Mouse (Mus musculus): Measurements from ENCODE around the gene Sympk. TPM values are rescaled to one million over a fixed set of nuclear protein-coding genes. Genes with fewer than 3 reads are reported as not detected.

Gene Sympk
- total and polyA plus RNA-seq, 3 experiments, result 122 to 226 TPM; not detected in 1

GRCm38 (mm10) chr7:19098811-19099210 lies 74.6 kb downstream of the Sympk start:
- no peak overlapping the region for H3K4me3 ChIP-seq (ENCODE audit: control insufficient read depth in 1 of 2, insufficient read depth in 1 of 2, low read depth in 2 of 2, low read length in 2 of 2)
- H3K79me2 ChIP-seq (ENCODE audit: control insufficient read depth, insufficient read depth, low read length, poor library complexity), result peaks cover 8% of the 10 kb centered on the region; the same call in 1 of the 2 replicates
- H3K27ac ChIP-seq (ENCODE audit: control insufficient read depth, low read depth, low read length), result no peak overlapping the region
- H3K36me3 ChIP-seq (ENCODE audit: control insufficient read depth in 1 of 2, insufficient read depth in 2 of 2, low read length in 2 of 2), result no peaks in the 10 kb centered on the region
- no peaks in the 10 kb centered on the region for H3K27me3 ChIP-seq (ENCODE audit: control insufficient read depth in 1 of 2, insufficient read depth in 2 of 2, low read length in 2 of 2)
- no peak for DNase-seq (ENCODE audit: low read depth, low spot score)
- H3K9me3 ChIP-seq (replicated peaks; ENCODE audit: insufficient read depth, low read length), result no peaks in the 10 kb centered on the region
- peaks cover 0 to 10% of the 10 kb centered on the region in 2 experiments; a peak in 3 of 4 replicates for H3K4me1 ChIP-seq (ENCODE audit: control insufficient read depth in 1 of 2, insufficient read depth in 2 of 2, low read length in 2 of 2)
- no peak overlapping the region for H3K9ac ChIP-seq (ENCODE audit: control insufficient read depth, low read depth, low read length, poor library complexity, severe bottlenecking)
- TF ChIP-seq TAL1 (IDR thresholded peaks at IDR 0.05; ENCODE audit: low read length) (no peak), MYC (IDR thresholded peaks at IDR 0.05; ENCODE audit: low read depth, low read length) (no peak), NELFE (IDR thresholded peaks at IDR 0.05; ENCODE audit: low read depth, low read length) (no peak), MAFK (IDR thresholded peaks at IDR 0.05; ENCODE audit: borderline replicate concordance, low read depth, low read length) (no peak), MAZ (IDR thresholded peaks at IDR 0.05; ENCODE audit: low read depth, low read length) (no peak), CHD2 (IDR thresholded peaks at IDR 0.05; ENCODE audit: low read length) (no peak), MXI1 (IDR thresholded peaks at IDR 0.05; ENCODE audit: low read depth, low read length) (no peak)

DNA sequence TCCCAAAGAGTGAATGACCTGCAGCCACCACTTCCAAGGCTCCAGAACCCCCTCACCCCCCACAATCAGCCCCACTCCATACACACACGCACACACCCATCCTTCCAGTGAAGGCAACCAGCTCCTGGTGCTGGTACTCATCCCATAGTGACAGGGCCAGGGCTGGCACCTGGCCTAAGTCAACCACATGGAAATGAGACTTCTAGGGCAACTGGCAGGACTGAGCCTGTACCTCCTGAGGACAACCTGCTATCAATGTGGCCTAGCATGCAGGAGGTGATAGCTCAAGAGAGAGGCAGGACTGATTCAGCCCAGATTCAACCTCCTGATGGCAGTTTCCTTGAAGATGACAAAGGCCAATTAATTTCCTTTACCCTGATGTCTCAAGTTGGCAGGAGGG lies 76.1 kb downstream of the Sympk start:
- Histone ChIP-seq H3K9ac (ENCODE audit: control insufficient read depth, low read depth, low read length, poor library complexity, severe bottlenecking) (no peak overlapping the region), H3K4me1 (ENCODE audit: control insufficient read depth in 1 of 2, insufficient read depth in 2 of 2, low read length in 2 of 2) (peaks cover 0 to 10% of the 10 kb centered on the region in 2 experiments; a peak in 3 of 4 replicates), H3K36me3 (ENCODE audit: control insufficient read depth in 1 of 2, insufficient read depth in 2 of 2, low read length in 2 of 2) (no peaks in the 10 kb centered on the region), H3K79me2 (ENCODE audit: control insufficient read depth, insufficient read depth, low read length, poor library complexity) (peaks cover 1% of the 10 kb centered on the region; the same call in 1 of the 2 replicates), H3K27ac (ENCODE audit: control insufficient read depth, low read depth, low read length) (no peak overlapping the region), H3K9me3 (replicated peaks; ENCODE audit: insufficient read depth, low read length) (no peaks in the 10 kb centered on the region), H3K4me3 (ENCODE audit: control insufficient read depth in 1 of 2, insufficient read depth in 1 of 2, low read depth in 2 of 2, low read length in 2 of 2) (no peak overlapping the region), H3K27me3 (ENCODE audit: control insufficient read depth in 1 of 2, insufficient read depth in 2 of 2, low read length in 2 of 2) (no peaks in the 10 kb centered on the region)
- TF ChIP-seq NELFE (IDR thresholded peaks at IDR 0.05; ENCODE audit: low read depth, low read length), result no peak
- no peak for TF ChIP-seq RCOR1 (IDR thresholded peaks at IDR 0.05; ENCODE audit: low read depth, low read length)
- TF ChIP-seq CHD1 (IDR thresholded peaks at IDR 0.05; ENCODE audit: low read depth, low read length), result no peak
- no peak for TF ChIP-seq TCF12 (IDR thresholded peaks at IDR 0.05; ENCODE audit: low read depth, low read length)
- TF ChIP-seq POLR2A (IDR thresholded peaks at IDR 0.05; ENCODE audit: control insufficient read depth in 1 of 2, insufficient read depth in 1 of 2, low read depth in 1 of 2, low read length in 2 of 2, poor library complexity in 1 of 2), result no peak
- no peak for TF ChIP-seq POLR2AphosphoS2 (IDR thresholded peaks at IDR 0.05; ENCODE audit: low read length)
- TF ChIP-seq USF2 (IDR thresholded peaks at IDR 0.05; ENCODE audit: borderline replicate concordance in 1 of 2, insufficient read depth in 1 of 2, low read depth in 1 of 2, low read length in 2 of 2), result no peak
- TF ChIP-seq ETS1 (IDR thresholded peaks at IDR 0.05; ENCODE audit: low read depth, low read length), result no peak
- TF ChIP-seq MEF2A (IDR thresholded peaks at IDR 0.05; ENCODE audit: extremely low read depth, insufficient replicate concordance, low read depth, low read length, poor library complexity, severe bottlenecking), result no peak
- no peak for TF ChIP-seq RAD21 (IDR thresholded peaks at IDR 0.05; ENCODE audit: low read depth, low read length)
- no peak for TF ChIP-seq GABPA (IDR thresholded peaks at IDR 0.05; ENCODE audit: low read depth, low read length)
- no peak for TF ChIP-seq MYC (IDR thresholded peaks at IDR 0.05; ENCODE audit: low read depth, low read length)
- no peak for TF ChIP-seq MYB (IDR thresholded peaks at IDR 0.05; ENCODE audit: low read depth, low read length)
- TF ChIP-seq EP300 (IDR thresholded peaks at IDR 0.05; ENCODE audit: low read depth in 1 of 2, low read length in 2 of 2), result no peak
- no peak for TF ChIP-seq SIN3A (IDR thresholded peaks at IDR 0.05; ENCODE audit: low read length)
- no peak for DNase-seq (ENCODE audit: low read depth, low spot score)

All from MEL (cell line).